Mouse (Mus musculus) right cerebral cortex, postnatal 10 days (tissue): ENCODE data around the gene Eif2d.
A peak's percentile ranks its signal among the peaks of the same experiment; 100 is the strongest.

Source experiments
- DNase-seq, 2 experiments: peaks; one replicate each; pipeline ENCODE4 v3.0.0; 2021; ENCODE audit warnings: low spot score in 2 of 2

Eif2d gene

DNA sequence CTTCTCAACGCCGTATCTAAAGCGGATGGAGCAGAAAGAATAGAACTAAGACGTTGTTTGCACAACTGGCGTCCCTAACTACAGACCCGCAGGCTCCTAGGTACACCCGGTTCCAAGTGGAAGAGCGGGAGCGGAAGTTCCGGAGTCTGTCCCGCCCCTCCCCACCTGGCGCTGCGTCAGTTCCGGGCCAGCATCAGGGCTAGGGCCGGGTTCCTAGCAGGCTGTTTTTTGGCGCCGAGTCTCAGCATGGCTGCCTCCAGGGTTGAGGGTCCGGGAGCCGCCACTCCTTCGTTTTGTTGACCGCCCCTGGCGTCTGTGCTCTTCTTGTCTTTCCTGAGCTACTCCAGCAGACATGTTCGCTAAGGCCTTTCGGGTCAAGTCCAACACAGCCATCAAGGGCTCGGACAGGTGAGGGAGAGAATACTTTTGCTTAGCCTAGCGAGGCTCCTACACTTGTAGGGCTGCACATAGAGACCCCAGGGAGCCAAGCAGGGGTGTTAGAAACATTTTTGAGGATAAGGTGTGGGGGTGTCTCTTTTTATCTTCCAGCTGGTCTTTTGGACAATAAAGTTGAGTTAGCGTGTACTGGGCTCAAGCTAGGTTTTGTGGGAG, at the start of gene Eif2d:
TSS of gene Eif2d (plus strand) at position 164 of the 612 bp plus-strand sequence.
- DNase-seq = peak; percentile 93

DNA sequence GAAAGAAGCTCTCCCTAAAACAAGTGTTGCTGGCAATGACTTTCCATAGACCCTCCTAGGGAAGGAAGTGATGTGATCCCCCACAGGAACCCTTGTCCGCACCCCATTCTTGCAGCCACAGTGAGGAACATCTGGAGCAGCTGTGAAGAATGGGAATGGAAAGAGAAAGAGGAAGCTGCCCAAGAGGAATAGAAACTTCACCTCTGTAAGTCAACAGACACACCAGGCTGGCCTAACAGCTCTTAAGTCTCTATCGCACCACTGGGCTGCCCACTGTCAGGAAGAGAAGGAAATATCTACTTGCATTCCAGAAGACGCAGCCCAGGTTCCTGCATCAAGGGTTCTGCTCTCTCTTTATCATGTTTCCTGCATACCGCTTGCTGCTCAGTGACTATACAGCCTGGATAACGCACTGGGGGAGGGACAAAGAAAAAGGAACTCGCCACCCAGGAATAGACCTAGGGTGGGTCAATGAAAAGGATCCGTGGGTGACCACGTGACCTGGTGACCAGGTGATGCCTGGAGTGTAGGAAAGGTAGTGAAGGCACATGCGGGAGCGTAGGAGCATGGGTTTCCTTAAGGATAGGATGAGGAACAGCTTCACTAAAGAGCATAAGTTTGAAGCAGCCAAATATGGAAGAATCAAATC, 49.1 kb upstream of the Eif2d start:
- DNase-seq = no peak

DNA sequence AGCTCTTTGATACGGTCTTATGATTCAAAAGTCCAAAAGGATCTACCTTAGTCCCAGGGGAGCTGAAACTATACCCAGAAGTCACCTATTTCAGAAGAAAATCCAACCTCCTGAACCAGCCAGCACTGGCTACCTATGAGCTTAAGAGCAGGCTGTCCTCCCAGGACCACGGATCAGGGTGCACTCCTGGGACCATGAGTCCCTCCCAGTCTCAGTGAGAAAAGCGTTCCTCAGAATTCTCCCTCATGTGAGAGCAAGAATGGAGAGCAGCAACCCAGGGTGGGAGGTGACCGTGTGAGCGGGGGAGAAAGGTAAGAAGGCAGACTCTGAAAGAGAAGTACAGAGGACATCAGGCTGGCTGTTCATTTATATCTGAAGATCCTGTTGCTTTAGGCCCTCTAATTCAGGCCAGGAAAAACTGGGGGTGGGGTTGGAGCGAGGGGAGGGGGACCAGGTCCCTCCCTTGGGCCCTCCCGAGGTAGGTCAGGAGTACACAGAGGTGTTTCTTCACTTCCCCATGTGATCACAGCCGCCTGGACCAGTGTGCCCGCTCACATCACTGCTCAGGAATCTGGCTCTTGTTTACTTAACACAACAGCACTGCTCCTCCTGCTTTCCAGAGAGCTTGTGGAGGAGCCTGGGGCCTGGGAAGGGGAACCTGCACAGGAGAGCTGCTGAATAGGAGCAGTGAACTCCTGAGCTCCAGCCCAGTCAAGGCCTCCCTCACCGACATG, 45.2 kb upstream of the Eif2d start:
- DNase-seq = no peak

DNA sequence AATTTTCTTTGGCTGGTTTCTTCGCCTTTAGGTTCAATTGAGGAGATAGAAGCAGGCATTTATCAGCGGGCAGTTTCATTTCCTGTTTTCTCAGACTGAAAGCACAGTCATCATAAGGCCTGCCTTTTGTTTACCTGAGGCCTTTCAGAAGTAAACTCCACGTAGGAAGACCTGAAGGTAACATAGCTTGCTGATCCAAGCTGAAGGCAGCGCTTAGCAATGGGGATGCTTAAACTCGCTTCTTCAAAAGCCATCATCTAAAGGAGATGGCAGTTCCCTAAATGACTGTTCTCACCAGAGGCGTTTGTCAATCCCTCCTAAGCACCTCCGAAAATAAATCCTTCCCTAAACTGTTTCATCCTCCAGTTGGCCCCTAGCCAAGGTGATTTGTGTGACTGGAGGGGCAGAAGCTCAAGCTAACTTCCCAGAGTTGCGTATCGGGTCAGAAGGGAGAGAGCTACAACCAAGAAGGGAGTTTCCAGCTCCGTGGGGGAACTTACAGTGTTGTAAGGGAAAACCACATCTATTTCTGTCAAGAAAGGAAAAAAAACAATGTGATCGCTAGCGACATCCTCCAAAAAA, 42.4 kb upstream of the Eif2d start:
- peak in 1 of 2 experiments; percentile 60 for DNase-seq

DNA sequence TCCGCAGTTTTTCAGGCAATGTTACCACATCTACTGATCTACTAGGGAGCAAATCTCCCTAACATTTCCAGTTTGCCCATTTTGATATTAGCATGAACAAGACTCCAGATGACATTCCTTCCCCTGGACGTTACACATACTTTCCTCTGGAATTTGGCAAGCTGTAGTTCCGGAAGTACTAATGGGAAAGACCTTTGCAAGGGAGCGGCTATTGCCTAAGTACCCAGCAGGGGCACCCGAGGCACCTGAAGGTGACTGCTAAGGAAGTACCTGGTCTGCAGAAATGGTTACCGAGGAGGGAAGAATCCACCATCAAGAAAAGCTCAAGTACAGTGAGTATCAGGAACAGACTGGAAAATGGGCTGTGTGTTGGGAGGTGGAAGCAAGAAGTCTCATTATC, 40.4 kb upstream of the Eif2d start:
- no peak for DNase-seq

DNA sequence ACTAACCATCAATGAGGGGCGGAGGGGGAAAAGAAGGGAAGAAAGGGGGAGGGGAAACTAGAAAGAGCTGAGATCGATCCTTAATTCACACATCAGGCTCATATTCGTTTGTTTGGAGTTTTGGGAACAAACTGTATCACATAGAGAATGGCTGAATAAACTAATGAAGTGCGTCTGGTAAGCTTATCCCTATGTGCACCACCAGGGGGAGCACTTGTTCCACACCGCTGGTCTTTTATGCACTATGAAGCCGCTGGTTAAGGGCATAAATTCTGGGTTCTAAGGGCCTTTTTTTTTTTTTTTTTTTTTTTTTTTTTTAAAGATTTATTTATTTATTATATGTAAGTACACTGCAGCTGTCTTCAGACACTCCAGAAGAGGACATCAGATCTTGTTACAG, 37.0 kb upstream of the Eif2d start:
- peak; percentile 71 to 80 for DNase-seq

DNA sequence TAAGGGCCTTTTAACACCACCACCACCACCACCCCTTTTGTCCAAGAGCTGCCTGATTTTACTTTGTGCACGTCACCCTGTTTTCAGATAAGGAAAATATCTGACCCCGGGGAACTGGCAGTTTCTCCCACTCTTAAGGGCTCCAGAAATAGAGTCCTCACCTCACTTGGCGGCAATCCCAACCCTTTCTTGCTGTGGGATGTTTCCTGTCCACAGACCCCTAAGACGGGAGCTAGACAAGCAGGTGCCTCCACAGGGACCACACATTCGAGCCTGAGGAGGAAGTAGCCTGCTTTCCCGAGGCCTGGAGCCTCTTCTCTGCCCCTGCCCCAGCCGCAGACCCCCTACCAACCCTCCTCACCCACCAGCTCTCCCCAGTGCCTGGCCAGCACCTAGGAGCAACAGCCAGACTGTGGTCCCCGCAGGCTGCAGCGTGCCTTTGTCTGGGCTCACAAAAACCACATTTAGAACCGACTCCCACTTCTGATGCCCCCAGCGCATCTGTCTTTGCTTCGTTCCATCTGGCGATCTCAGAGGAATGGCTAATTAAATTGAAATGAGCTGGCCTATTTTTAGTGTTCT, 36.5 kb upstream of the Eif2d start:
- DNase-seq = peak; percentile 78 to 87

DNA sequence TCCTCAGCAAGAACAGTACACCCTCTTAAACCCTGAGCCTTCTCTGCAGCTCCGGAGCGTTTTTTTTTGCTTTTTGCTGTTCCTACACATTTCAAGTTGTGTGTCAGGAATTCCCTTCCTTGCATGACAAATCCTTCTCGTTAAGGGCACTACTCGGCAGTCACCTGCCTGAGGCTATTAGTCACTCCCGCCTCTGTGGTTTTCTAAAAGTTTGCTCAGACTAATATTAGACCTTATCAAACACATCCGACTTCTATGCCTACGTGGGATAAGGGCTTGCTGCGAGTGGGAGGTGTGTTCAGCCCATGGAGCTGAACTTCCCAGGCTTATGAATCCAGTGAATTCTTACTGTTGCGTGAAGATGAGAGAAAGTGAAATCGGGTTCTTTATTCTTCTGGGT, 34.5 kb upstream of the Eif2d start:
- DNase-seq = no peak

DNA sequence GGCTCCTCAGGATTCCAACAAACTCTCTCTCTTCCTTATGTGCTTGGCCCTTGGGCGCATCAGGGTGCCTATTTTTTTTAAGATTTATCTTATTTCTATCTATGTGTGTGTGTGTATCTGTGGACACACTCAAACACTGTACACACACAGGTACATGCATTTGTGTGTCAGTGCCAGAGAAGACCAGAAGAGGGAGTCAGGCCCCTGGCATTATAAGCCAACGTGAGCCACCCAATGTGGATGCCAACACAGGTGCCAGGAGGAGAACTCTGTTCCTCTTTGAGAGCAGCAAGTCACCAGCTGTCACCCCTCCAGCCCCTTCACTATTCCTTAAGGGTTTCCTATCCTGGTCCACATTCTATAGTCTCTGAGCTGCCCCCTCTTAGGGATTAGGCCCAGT, 34.0 kb upstream of the Eif2d start:
- no peak for DNase-seq

DNA sequence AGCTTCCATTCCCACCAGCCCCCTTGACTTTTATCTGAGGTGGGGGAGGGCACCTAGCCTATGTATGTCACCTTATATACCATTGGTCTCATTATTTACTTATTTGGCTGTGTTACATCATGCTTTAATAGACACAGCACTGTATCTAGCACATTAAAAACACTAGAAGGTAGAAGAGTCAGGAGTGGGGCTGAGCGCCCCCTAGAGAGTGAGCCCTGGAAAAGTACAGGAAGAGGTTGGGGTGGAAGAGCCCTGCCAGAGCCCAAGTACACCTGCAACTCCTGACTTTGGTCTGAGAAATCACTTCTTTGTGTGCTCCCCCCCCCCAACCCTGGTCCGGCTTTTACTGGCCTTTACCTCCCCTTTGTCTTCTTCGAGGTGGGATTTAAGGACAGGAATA, 31.0 kb upstream of the Eif2d start:
- no peak for DNase-seq

DNA sequence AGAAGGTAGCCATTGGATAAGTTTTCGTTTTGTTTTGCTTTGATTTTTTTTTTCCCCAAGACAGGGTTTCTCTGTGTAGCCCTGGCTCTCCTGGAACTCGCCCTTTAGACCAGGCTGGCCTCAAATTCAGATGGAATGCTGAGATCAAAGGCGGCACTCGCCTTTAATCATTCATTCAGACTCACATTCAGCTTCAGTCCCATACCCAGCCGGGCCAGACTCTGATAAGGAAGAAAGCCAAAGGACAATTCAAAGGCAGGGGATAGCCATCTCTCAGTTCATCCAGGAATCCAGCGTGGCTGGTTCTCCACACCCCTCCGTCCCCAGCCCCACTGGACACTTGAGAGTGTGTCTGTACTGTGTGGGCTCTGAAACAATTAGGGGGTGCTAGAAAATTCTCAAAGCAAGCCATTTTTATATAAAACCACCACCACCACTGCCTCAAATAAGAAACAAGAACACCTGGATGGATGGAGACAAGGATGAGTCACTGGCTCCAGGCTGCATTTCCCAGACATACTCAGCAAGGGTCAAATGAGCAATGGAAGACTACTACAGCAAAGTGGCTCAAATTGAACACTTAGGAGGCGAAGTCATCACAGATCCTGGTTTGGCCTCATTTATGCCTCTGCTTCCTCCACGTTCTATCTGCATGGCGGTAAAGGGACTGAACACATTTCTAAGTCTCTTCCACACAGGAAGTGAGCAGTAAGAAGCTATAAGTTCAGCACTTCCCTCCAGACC, 29.3 kb upstream of the Eif2d start:
- DNase-seq = no peak

DNA sequence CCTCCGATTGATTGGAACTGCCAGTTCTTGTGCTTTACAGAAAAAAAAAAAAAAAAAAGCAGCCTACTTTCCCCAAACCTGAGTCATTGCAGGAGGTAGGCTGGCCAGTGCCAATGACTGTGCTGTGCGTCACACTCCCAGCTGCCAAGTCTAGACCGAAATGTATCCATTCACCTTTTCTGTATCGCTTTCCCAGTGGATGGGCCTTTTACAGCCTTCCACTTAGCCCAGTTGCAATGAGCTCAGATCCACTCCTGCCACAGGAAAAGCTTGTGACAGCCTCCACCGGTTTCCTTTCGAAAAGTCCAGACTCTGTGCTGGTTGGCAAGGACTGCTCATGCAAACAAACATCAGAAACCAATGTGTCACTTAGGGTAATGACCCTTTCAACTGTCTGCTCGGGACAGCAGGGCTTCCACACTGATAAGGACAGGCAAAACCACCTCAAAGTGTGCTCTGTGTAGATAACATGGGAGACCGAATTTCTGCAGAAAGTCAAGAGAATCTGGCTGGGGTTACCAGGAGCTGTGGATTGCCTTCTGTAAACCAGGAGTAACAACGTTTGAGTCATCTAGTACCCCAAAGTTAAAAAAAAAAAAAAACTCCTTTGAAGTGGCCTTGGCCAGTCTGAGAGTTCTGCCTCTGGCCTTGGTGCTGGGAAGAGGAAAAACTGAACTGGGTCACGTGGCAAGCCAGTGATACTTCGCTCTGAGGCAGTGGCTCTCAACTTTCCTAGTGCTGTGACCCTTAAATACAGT, 26.8 kb upstream of the Eif2d start:
- no peak for DNase-seq

DNA sequence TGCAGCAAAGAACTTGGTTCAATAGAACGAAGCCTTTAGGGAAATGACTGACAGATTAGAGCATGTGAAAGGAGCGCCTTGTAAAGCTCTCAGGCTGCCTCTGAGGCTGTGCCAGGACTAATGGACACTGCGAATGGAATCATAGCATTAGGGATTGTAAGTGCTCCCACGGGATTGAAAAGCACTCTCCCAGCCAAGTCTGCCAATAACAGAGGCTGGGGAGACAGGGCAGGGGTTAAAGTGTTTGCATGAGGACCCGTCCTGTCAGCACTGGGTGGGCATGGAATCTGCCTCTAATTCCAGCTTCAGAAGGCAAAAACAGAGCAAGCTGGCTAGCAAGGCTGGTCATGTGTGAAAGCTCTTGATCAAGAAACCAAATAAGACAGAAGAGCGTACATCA, 18.8 kb upstream of the Eif2d start:
- peak in 1 of 2 experiments; percentile 52 for DNase-seq

DNA sequence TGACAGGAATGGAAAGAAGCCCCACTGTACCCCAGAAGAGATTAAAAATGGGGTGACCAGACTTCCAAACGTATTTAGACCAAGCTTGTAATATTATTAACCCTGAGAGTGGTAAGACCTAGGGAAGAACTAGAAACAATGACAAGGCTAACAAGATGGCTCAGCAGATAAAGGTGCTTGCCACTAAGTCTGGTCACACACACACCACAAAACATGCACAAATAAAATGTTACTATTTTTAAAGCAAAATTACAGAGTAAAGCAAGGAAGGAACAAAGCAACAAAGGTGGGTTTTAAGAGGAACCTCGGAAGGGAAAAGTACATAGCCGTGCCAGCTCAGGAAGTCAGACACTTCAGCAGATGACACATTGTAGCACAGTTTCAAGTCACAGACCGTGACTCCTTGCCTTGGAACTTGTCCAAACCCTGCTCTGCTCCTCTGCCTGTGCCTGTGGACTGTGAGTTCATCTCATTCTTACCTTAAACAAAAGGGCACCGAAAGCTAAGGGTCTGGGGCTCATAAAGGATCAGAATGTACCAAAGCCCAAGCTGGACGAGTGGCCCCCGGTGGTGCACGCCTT, 17.9 kb upstream of the Eif2d start:
- DNase-seq = no peak

DNA sequence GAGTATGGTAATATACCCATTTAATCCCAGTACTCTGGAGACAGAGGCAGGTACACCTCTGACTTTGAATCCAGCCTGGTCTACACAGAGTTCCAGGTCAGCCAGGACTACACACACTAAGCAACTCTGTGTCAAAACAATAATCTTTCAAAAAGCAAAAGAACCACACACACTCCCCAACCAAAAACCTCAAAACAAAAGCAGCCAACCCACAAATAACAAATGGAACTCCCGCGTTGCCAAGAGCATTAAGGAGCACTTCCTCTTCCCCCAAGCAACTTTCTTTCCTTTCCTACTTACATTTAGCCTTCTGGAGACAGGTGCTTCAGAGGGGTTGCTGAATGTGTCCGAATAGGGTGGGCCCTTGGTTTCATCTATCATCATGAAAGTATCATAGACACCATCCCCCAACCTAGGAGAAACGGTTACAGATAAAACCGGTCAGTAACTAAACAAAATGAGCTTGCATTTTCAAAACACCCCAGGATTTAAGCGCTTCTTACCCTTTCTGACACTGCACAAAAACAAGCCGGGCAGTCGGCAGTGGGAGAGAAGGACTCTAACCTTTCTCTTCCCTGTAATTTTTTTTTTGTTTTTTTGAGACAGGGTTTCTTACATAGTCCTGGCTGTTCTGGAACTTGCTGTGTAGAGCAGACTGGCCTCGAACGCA, 16.9 kb upstream of the Eif2d start:
- no peak for DNase-seq

DNA sequence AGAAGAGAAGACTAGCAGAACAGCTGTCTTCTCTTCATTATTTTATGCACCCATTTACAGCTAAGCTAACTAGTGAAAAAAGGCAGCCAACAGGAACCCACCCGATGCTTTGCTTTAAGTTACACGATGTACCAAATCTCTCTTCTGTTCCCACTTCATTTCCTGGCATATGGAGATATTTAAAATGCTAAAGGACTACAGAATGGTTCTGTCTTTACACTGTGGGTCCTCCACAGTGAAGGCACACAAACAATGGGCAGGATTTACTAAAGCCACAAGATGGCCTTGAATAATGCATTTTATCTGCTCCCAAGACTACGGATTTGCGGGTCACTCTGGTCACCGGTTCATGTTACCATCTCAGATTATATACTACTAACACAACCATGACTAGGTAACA, 15.9 kb upstream of the Eif2d start:
- no peak for DNase-seq

DNA sequence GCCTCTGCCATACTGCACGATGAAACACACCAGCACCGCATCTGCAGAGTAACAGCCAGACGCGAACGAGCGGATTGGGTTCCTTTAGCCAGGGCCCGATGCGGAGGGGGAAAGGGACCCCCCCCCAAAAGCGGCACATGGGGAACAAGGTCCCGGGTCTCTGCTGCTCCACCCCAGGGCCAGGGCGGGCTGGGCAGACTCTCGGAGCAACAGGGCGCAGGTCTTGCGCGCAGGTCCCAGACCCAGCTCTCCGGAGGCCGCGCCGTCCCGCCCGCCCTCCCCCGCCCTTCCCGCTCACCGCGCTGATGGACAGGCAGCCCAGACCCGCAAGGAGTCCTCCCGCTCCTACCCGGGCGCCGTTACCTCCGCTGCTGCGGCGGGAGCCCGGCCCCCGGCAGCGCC, 15.3 kb upstream of the Eif2d start:
- DNase-seq = peak; percentile 43 to 46

DNA sequence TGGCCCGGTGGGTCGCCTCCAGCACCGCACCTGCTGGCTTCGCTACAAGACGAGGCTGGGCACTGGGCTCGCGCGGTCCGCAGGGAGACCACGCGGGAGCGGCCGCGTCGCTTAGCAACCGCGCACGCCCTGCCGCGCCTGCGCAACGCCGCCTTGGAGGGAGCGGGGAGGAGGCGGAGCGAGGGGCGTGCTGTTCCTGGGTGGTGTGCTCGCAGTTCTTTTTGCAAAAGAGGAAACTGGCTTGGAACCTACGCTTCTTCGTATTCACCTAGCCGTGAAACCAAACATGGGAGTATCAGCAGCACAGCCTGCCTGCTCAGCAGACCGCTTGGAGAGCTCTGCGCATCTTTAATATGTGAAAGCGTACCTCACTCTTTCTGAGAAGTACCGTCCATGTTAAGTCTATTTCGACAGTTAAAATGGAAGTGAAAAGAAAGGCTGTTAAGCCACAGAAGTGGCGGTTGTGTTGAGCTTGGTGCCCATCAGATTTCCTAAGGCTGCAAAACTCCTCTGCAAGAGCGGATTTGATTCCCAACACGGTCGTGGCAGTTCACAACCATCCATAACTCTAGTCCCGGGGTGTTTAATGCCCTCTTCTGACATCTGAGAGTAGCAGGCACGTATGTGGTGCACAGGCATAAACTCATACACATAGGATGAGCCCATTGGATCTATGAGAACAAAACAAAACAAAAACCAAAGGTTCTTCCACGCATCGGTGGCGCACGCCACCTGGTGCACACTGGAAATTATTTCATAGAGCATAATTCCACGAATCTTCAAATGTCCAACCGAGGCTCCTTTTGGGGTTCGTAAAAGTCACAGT, 14.6 kb upstream of the Eif2d start, which contains the start of gene Dyrk3:
TSS of gene Dyrk3 (minus strand) at position 150 of the 826 bp plus-strand sequence.
- DNase-seq = peak; percentile 94
